Mouse (Mus musculus) adrenal gland, postnatal 14 days (tissue): Measurements from ENCODE around the gene 4930519G04Rik. TPM values are rescaled to one million over a fixed set of nuclear protein-coding genes. Genes with fewer than 3 reads are reported as not detected.
A peak's percentile ranks its signal among the peaks of the same experiment; 100 is the strongest.
"Not testable (repeated sequence)": the region's sequence is repeated elsewhere in the genome, so short reads cannot be mapped to it uniquely, and the experiment has no call there.

Experiments
- DNase-seq: peaks from one replicate; pipeline ENCODE4 v3.0.0; 2021; ENCODE audit warnings: mixed read lengths
- total RNA-seq: library from RNA; stranded (reverse); gene quantifications from 2 replicates; pipeline ENCODE4 v1.2.3, GENCODE M21; 2021

Gene 4930519G04Rik
- total RNA-seq, 1 experiment from 2014 or later, result not detected

- DNase-seq, result not testable (repeated sequence)
Measured at GRCm38 (mm10) chr5:114842155-114842554, 11.3 kb upstream of the 4930519G04Rik start.

- no peak for DNase-seq
Measured at GRCm38 (mm10) chr5:114842674-114843073, 10.8 kb upstream of the 4930519G04Rik start.

DNA sequence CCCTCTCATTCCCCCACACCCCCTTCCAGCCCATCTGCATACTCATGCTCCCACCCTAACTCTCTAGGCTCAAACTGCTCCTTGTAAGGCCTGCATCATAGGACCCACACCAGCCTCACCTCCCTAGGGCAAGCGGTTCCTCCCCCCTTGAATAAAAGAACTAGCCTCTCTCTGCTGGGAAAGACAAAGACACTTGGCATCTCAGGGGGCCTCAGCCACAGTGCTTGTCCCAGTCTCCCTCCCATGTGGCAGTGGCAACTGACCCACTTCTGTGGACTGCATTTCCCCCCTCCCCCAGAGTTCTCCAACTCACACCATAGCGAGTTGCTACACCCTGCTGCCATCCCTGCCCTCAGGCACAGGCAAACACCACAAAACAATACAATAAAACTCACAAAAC lies 9.1 kb upstream of the 4930519G04Rik start:
- DNase-seq, result not testable (repeated sequence)

DNA sequence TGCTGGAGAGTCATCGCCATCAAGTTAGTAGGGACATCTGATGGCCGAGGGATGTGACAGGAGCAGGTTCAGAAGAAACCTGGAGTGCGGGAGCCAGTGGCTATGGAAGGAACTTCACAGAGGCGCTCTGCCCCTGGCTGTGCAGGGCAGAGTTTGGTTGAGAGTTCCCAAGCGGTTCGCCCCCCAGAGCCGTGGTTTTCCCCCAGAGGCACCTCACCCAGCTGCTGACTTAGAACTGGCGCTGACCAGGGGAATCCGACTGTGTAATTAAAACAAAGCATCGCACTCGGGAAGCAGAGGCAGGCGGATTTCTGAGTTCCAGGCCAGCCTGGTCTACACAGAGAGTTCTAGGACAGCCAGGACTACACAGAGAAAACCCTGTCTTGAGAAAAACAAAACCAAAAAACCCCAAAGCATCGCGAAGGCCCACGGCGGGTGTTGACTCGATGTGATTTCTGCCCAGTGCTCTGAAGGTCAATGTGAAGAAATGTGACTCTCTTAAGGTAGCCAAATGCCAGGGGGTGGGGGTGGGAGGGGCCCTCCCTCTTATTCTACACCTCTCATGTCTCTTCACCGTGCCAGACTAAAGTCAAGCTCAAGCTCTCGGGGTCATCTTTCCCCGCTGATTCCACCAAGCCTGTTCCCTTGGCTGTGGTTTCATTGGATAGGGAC lies 1.8 kb upstream of the 4930519G04Rik start:
- DNase-seq, result no peak

DNA sequence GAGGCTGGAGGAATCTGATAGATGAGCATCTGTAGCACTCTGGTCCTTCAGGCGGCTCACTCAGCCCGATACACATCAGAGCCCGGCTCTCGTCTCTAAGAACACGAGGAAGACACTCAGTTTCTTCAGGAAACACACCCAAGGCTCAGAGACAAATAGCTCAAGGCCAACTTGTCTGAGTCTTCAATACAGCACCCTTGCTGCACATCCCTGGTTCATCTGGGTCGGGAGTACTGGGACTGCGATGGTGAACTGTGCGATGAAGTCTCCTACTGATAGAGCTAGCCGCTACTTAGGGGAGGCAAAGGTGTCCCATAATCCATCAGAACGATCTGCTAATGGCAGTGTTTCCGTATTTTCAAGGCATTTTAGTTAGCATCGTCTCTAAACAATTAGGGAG lies 5.1 kb downstream of the 4930519G04Rik start, which contains the start of gene Gm9936:
TSS of gene Gm9936 (minus strand) at position 101 of the 400 bp plus-strand sequence.
- DNase-seq, result no peak

- DNase-seq, result peak; percentile 83
Measured at GRCm38 (mm10) chr5:114859253-114859652, 5.8 kb downstream of the 4930519G04Rik start.

- DNase-seq, result peak; percentile 40
Measured at GRCm38 (mm10) chr5:114861730-114862129, 8.3 kb downstream of the 4930519G04Rik start.

GRCm38 (mm10) chr5:114864813-114865212 lies 11.3 kb downstream of the 4930519G04Rik start:
- DNase-seq, result no peak

DNA sequence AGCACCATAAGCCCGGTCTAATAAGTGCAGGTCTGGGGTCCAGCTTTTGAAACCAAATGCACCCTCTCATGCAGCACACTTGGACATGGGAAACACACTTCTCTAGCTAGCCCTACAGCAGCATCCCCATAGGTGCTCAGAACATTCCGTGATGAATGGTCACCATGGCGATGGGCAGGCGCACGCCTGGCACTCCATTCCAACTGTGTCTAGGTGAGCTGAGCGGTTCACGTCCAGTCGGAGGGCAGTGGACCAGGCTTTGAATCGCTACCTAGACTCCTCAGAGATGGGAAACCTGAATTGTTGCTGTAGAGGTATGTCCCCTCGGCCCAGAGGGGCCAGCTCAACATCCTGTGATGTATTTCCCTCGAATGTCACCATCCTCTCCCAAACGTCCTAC lies 11.8 kb downstream of the 4930519G04Rik start:
- no peak for DNase-seq

- peak; percentile 61 for DNase-seq
Measured at GRCm38 (mm10) chr5:114875858-114876257, 22.4 kb downstream of the 4930519G04Rik start.

GRCm38 (mm10) chr5:114876331-114876730 lies 22.9 kb downstream of the 4930519G04Rik start:
- no peak for DNase-seq

- no peak for DNase-seq
Measured at GRCm38 (mm10) chr5:114877487-114877886, 24.0 kb downstream of the 4930519G04Rik start.

DNA sequence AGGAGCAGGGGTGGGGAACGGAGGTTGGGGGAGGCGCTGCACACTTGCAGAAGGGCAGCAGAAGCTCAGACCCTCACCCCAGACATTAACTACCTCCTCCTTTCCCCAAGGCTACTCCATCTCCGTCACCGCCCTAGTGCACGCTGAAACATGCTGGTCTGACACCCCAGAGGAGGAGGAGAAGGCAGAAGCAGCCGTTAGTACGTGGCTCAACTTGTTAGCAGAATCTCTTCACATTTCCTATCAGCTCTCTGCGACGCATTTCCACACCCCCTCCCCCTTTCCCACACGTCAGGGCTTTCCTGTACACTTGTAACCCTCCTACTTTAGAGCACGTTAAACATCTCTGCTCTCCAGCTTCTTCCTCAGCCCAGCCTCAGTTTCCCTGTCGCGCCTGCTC lies 25.9 kb downstream of the 4930519G04Rik start:
- no peak for DNase-seq

DNA sequence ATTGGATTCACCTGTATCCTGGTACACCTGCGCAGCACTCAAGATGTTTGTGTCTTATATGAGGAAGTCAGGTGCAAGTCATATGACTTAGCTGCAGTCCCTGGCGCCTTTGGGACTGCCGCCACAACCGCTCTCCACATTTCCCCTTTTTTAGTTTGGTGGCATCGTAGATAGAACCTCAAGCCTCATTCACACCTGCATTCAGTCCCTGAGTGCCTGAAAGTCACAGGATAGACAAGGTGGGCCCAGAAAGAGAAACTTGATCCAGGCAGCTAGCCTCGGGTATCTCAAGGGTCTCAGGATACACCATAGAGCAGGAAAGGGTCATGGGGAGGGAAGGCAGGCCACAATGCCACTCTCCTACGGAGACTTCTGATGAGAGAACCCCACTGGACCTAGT lies 28.9 kb downstream of the 4930519G04Rik start:
- DNase-seq, result not testable (repeated sequence)

GRCm38 (mm10) chr5:114883022-114883421 lies 29.6 kb downstream of the 4930519G04Rik start:
- DNase-seq, result no peak

DNA sequence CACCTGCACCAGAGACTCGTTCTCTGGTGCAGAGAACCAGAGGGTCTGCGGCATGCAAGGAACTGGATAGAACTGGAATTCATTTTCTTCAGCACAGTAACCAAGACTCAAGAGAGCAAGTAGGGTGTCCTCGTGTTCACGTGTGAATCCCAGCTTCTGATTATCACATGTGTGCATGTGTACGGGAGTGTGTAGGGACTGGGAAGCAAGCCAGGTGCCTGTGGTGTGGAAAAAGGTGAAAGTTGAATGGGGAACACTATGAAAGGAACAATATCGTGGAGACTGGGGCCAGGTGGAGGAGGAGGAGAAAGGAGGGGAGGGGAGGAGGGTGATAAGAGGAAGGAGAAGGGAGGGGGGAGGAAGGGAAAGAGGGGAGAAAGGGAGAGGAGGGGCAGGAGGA lies 33.3 kb downstream of the 4930519G04Rik start:
- DNase-seq, result no peak

DNA sequence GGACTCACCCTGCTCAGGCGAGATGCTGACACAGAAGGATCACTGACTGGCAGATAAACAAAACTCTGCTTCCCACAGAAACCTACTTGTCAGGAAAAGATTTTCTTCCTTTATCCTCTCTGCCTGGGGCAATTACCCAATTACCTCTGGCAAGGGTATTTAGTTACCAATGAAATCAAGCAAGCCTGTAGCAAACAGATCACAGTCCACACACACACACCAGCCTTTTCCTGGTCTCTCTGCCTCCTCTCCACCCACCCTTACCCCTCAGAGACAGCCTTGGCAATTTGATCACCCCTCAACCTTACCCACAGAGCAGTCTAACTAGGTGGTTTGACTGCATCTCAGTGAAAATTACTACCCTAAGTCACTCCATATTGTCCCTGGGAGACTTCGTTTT lies 35.5 kb downstream of the 4930519G04Rik start:
- no peak for DNase-seq

DNA sequence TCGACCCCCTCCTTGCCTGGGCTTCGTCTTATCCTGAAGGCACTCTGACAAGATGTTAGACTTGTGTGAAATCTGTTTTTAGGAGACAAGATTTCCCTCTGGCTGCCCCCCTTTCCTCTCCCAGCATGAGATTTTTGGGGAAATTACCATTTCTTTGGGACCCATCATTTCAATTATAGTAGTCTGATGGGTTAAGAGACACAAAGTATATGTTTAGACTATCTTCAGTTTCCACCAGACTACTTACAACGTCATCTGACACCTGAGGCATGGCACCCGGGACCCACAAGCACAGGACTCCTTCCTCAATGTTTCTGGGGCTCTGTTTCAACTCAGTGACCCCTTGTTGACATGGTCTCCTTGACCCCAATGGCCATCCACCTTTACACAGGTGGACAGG lies 42.1 kb downstream of the 4930519G04Rik start:
- no peak for DNase-seq

DNA sequence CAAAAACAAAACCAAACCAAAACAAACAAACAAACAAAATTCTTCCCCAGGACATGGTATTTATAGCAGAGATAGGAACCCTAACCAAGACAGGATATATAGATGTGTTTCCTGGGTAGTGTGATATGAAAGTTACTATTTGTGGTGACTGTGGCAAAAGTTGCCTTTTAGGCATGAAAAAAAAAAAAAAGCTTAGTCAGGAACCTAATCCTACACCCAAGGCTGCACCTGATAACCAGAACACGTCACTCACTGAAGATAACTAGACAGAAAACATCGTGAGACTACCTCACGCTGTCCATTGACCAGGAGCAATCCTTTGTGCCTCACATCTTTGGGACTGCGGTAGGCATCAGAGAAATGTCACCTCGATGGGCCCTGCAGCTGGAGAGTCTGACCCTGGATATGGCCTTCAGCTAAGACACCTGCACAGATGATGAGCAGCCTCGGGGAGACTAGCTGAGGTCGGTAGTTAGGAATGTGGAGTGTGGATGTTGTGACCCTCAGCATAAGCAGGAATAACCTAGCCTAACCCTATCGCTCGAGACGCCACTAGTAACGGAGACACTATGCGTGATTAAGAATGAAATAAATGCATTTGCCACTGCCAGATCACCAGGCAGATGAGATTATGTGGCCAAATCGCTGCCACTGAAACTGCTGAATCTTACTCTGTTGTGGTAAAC lies 43.4 kb downstream of the 4930519G04Rik start, which contains the start of gene Oasl2:
TSS of gene Oasl2 (plus strand) at position 249 of the 686 bp plus-strand sequence.
- DNase-seq, result peak; percentile 29

DNA sequence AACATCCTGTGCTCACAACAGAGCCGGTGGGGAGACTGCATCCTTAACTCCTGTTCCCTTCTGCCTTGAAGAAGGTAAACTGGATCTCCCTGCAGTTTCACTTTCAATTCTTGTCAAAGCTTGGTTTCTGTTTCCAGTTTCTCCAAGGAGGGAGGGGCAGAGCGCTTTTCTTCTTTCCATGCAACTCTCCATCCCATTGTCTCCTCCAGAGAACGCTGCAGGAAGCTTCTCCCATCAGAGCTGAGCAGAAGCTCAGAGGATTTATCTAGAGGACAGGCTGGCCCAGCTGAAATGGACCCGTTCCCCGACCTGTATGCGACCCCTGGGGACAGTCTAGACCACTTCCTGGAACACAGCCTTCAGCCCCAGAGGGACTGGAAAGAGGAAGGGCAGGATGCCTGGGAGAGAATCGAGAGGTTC lies 43.9 kb downstream of the 4930519G04Rik start:
- peak; percentile 57 for DNase-seq

DNA sequence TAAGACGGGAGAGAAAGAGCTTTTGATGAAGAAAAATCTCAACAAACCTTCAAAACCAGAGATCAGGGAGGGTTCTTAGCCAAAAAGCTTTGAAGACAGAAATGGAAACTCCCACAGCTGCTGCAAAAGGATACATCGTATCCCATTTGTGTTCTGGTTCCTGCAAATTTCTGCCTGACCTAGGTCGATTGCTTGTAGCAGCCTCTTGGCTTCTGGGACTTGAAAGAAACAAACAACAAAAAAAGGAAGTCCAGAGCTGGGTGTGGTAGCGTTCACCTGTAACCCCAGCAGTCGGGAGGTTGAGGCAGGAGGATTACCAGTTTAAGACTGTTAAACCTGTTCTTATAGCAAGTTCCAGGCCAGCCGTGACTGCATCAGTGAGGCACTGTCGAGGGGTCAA lies 45.4 kb downstream of the 4930519G04Rik start:
- DNase-seq, result no peak

- peak; percentile 63 for DNase-seq
Measured at GRCm38 (mm10) chr5:114902413-114902812, 48.9 kb downstream of the 4930519G04Rik start.

DNA sequence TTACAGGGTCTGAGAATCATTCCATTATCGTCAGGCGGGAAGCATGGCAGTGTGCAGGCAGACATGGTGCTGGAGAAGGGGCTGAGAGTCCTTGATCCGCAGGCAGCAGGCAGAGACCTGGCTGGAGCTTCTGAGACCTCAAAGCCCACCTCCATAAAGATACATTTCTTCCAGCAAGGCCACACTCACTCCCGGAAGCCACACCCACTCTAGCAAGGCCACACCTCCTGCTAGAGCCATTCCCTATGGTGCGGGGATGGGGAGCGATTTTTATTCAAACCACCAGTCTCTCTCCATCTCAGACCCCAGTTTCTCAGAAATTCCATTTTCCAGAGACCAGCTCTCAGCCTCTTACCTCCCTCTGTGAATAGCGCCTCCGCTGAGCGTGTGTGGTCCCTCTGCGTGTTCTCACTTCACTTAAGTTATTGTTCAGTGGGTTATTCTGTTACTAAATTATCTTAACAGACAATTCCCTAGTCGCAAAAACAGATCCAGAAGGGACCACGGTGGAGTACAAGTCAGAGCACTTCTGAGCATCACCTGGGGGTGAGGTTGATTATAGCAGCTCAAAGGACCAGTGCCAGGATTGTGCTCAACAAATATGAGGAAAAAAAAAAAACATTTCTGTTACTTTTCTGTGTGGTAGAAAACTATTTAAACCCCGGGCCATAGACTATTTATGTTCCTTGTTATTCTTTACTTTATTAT lies 55.3 kb downstream of the 4930519G04Rik start:
- DNase-seq, result no peak
